Mouse (Mus musculus) central nervous system, embryonic 11.5 days (tissue): ENCODE measurements around the gene Spata4. TPM values are rescaled to one million over a fixed set of nuclear protein-coding genes. Genes with fewer than 3 reads are reported as not detected.

ENCODE experiments used
- polyA plus RNA-seq: library from polyadenylated mRNA; depleted of rRNA; stranded (reverse); fragments of >200 nt; gene quantifications from 2 replicates; pipeline ENCODE4 v1.2.3, GENCODE M21; 2012; rRNA removed

Gene Spata4
- 0.07 TPM in 1 of 2 replicates, not detected in the other for polyA plus RNA-seq

DNA sequence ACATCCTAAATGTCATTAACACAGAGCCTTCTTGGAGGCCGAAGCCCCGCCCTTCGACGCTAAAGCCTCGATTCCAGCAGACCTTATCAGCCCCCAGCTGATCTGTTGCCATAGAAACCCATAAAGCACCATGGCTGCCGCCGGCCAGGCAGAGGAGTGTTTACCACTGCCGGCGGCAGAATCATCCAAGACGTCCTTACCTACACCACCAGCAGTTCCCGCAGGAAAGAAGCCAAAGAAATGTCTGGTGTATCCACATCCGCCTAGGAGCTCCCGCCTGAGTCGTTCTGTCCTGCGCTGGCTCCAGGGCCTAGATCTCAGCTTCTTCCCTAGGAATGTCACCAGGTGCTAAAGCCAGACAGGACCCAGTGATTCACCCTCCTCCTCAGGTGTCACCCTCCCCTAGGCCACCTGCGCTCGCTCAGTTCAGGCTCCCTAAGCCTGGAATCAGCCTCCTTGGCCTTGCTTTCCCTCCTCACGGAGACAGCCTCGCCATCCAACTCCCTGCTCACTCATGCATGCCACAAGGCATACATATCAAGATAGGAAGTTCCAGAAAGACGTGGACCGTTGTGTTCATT lies at the start of gene Spata4:
Gene Spata4, plus strand, starts transcription at position 111 of the 581 bp plus-strand sequence.

Other genes starting within 250 kb of the Spata4 start
- gene Asb5, start 71.2 kb upstream of the Spata4 start, polyA plus RNA-seq: 0.36 and 0.71 TPM in 2 replicates
- gene Spcs3, start 70.8 kb upstream of the Spata4 start, polyA plus RNA-seq: 28.9 and 44.0 TPM in 2 replicates